Mouse (Mus musculus) layer of hippocampus, adult 6 months (tissue): ENCODE data around the gene Thumpd1. TPM values are rescaled to one million over a fixed set of nuclear protein-coding genes. Genes with fewer than 3 reads are reported as not detected.

Experiments used
- long read RNA-seq, 2 experiments: library from polyadenylated mRNA; unstranded; transcript quantifications; one replicate each; pipeline ENCODE4 v2.0.0; 2019 to 2020
- polyA plus RNA-seq: library from polyadenylated mRNA; unstranded; fragments of <200 nt; fragmentation: Nextera tagmentation; gene quantifications from 2 replicates; pipeline ENCODE4 v1.2.3, GENCODE M21; 2021

Thumpd1 gene
- polyA plus RNA-seq, result 39.0 and 40.0 TPM in 2 replicates
- long read RNA-seq, experiment 1, transcript Thumpd1-201 (4 exons, 2,689 nt), result major isoform, 114 of 134 reads
- long read RNA-seq, experiment 1, partial matches to known transcripts, result 12 of 134 reads
- long read RNA-seq, experiment 1, other reads (novel, unspliced or antisense), result 8 of 134 reads
- long read RNA-seq, experiment 2, transcript Thumpd1-201 (4 exons, 2,689 nt), result major isoform, 516 of 530 reads
- long read RNA-seq, experiment 2, partial matches to known transcripts, result 8 of 530 reads
- long read RNA-seq, experiment 2, other reads (novel, unspliced or antisense), result 5 of 530 reads

GRCm38 (mm10) chr7:119720253-119720946 lies at the start of gene Thumpd1:
Gene Thumpd1 (minus strand): TSS chr7:119720798.

DNA sequence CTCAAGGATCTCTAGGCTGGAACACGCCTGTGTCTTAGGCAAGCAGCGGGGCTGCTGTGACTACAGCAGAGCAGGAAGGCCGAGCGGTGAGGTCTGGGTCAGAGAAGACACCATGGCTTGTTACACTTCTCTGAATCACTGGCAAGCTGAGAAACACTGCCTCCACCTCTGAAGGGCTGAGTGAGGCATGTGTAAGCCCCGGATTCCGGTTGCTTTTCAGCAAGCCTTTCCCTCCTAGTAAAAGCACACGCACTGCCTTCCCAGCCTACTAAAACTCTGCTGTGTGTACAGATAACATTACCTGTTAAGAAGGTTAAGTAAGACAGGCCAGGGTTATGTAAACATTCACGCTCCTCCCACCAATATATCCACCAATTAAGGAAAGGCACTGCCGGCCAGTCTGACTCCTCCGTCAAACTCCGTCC lies 39.9 kb upstream of the Thumpd1 start, which contains the start of gene Acsm3:
Gene Acsm3 (plus strand): TSS at position 397 of the 425 bp plus-strand sequence.

DNA sequence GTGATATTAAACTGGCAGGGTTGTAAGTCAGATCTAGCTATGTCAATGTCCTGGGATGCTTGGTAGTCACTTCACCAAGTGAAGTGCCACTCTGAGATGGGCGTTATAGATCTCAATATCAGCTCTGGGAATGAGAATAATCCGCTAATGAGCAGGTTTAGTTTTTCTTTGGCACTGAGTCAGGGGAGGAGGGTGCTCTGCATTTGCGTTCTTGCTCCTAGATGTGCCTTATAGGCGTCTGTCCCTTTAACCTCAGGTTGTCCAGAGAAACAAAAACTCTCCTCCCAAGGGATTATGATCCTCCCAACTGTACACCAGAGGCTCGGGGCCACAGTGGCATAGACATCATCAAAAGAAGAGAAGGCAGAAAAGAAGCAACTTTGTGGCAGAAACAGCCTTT lies 30.9 kb downstream of the Thumpd1 start, which contains the start of gene Acsm4:
Gene Acsm4 (plus strand): TSS at position 301 of the 400 bp plus-strand sequence.

Other genes with a start within 250 kb of the Thumpd1 start
- not detected in 2 replicates for gene Umod, start 241.5 kb downstream of the Thumpd1 start, polyA plus RNA-seq
- 0.18 TPM in 1 of 2 replicates, not detected in the other for gene Acsm5, start 201.3 kb downstream of the Thumpd1 start, polyA plus RNA-seq
- gene Pdilt, start 197.3 kb downstream of the Thumpd1 start, polyA plus RNA-seq, result not detected in 2 replicates
- gene Acsm2, start 166.5 kb downstream of the Thumpd1 start, polyA plus RNA-seq, result not detected in 2 replicates
- not detected in 2 replicates for gene Acsm1, start 113.8 kb downstream of the Thumpd1 start, polyA plus RNA-seq
- not detected in 2 replicates for gene Acsm4, start 30.8 kb downstream of the Thumpd1 start, polyA plus RNA-seq
- gene Acsm3, start 40.1 kb upstream of the Thumpd1 start, polyA plus RNA-seq, result 0.46 TPM in 1 of 2 replicates, not detected in the other
- gene Rexo5, start 73.2 kb upstream of the Thumpd1 start, polyA plus RNA-seq, result 0.90 and 0.97 TPM in 2 replicates
- 5.3 and 6.0 TPM in 2 replicates for gene Eri2, start 73.3 kb upstream of the Thumpd1 start, polyA plus RNA-seq
- gene Lyrm1, start 175.1 kb upstream of the Thumpd1 start, polyA plus RNA-seq, result 19.0 and 19.3 TPM in 2 replicates
- gene Dcun1d3, start 175.5 kb upstream of the Thumpd1 start, polyA plus RNA-seq, result 1.4 and 1.8 TPM in 2 replicates